8 mouse cellular contexts compared by ENCODE assay signal in genomic region chr16:97357188-97357821, GRCm38 (mm10). TPM values are rescaled to one million over a fixed set of nuclear protein-coding genes. Genes with fewer than 3 reads are reported as not detected.
A peak's percentile ranks its signal among the peaks of the same experiment; 100 is the strongest.
DNase-seq lines count a peak whose midpoint lies in the region; ATAC-seq lines count a peak whose summit lies in the region.

No protein-coding gene starts in this region.

- peak overlapping the region; percentile 63 for H3K4me3 ChIP-seq in hindbrain, embryonic 10.5 days
- H3K4me3 ChIP-seq in lung, embryonic 15.5 days: peak overlapping the region; percentile 59

- peak; percentile 75; the same call in 1 of the 2 replicates for ATAC-seq in lung, embryonic 15.5 days (ENCODE audit: borderline replicate concordance, extremely low read depth, low FRiP score, low TSS enrichment)

- peaks cover 22% of the 10 kb centered on the region for H3K4me1 ChIP-seq in hindbrain, embryonic 10.5 days (replicated peaks)
- peaks cover 14% of the 10 kb centered on the region for H3K4me1 ChIP-seq in lung, embryonic 15.5 days

- H3K36me3 ChIP-seq in hindbrain, embryonic 10.5 days: no peaks in the 10 kb centered on the region
- H3K36me3 ChIP-seq in lung, embryonic 15.5 days: no peaks in the 10 kb centered on the region

- no peaks in the 10 kb centered on the region for H3K9me3 ChIP-seq in hindbrain, embryonic 10.5 days
- no peaks in the 10 kb centered on the region for H3K9me3 ChIP-seq in lung, embryonic 15.5 days

- WGBS in hindbrain, embryonic 10.5 days: under 1% methylated on average over 25 of the region's 25 CpGs
- WGBS in lung, embryonic 15.5 days: under 1% methylated on average over 25 of the region's 25 CpGs

- peak overlapping the region; percentile 100 for H3K4me2 ChIP-seq in lung, embryonic 15.5 days

- peak; percentile 72 for DNase-seq in CD4-positive helper T cell, adult 2 months (ENCODE audit: low read depth, low spot score)
- peak; percentile 48 to 63 for DNase-seq in adrenal gland, postnatal 36 days
- DNase-seq in frontal cortex, postnatal 25 days (ENCODE audit: low spot score in 2 of 2): peak; percentile 4 to 12
- peak; percentile 33 for DNase-seq in hindbrain, embryonic 10.5 days (ENCODE audit: low spot score)
- DNase-seq in layer of hippocampus, adult 9-11 months: peak; percentile 17
- DNase-seq in retina, embryonic 14.5 days (ENCODE audit: low spot score): peak; percentile 32
- DNase-seq in T-cell, adult 2 months (ENCODE audit: low spot score): no peak

- H3K27ac ChIP-seq in hindbrain, embryonic 10.5 days: no peak overlapping the region
- H3K27ac ChIP-seq in lung, embryonic 15.5 days: no peak overlapping the region

- H3K27me3 ChIP-seq in hindbrain, embryonic 10.5 days (ENCODE audit: insufficient read depth, poor library complexity, severe bottlenecking): peaks cover 69% of the 10 kb centered on the region
- H3K27me3 ChIP-seq in lung, embryonic 15.5 days: peaks cover 12% of the 10 kb centered on the region; the same call in 1 of the 2 replicates

- H3K9ac ChIP-seq in lung, embryonic 15.5 days: peak overlapping the region; percentile 47; the same call in 1 of the 2 replicates

RNA-seq across cellular contexts. Expression of gene Bace2, which starts 0.8 kb away (rescaled TPM):
- 10 to 100 TPM; 13.2 to 17.0 TPM for total RNA-seq in adrenal gland, postnatal 36 days (2021)
- 1.0 and 1.8 TPM in 2 replicates for polyA plus RNA-seq in hindbrain, embryonic 10.5 days (2016; fragmentation: Nextera tagmentation; extraction: Ambion mirVana)
- 12.4 and 13.9 TPM in 2 replicates for polyA plus RNA-seq in lung, embryonic 15.5 days (2015; fragmentation: Nextera tagmentation; extraction: Ambion mirVana)
